Mouse (Mus musculus) MEL (cell line): ENCODE results near the gene Crb3. TPM values are rescaled to one million over a fixed set of nuclear protein-coding genes. Genes with fewer than 3 reads are reported as not detected.

Experiments
- DNase-seq: peaks from one replicate; pipeline ENCODE4 v3.0.0; 2011; ENCODE audit warnings: low read depth, low spot score
- H3K27ac ChIP-seq: 2 replicates; pipeline ENCODE4 v1.5.1; 2012; ENCODE audit warnings: low read depth, mild to moderate bottlenecking, control low read depth, low read length, moderate library complexity; ENCODE audit not compliant: control insufficient read depth
- H3K27me3 ChIP-seq, 2 experiments: fragments of 150-350 bp in 1 of 2; sonication (generic) in 1 of 2; 2 replicates each; pipeline ENCODE4 v1.6.1; 2012; ENCODE audit warnings: low read length in 2 of 2, mild to moderate bottlenecking in 2 of 2, improper control_type of control experiment in 1 of 2, moderate library complexity in 1 of 2; ENCODE audit not compliant: insufficient read depth in 2 of 2, control insufficient read depth in 1 of 2
- H3K36me3 ChIP-seq, 2 experiments: 2 replicates each; pipeline ENCODE4 v1.6.1; 2012 to 2014; ENCODE audit warnings: low read length in 2 of 2, improper control_type of control experiment in 1 of 2, inconsistent platforms in 1 of 2, mild to moderate bottlenecking in 1 of 2; ENCODE audit not compliant: insufficient read depth in 2 of 2, control insufficient read depth in 1 of 2
- H3K4me1 ChIP-seq, 2 experiments: fragments of 150-350 bp in 1 of 2; sonication (generic) in 1 of 2; 2 replicates each; pipeline ENCODE4 v1.6.1; 2012; ENCODE audit warnings: low read length in 2 of 2, improper control_type of control experiment in 1 of 2, mild to moderate bottlenecking in 1 of 2; ENCODE audit not compliant: insufficient read depth in 2 of 2, control insufficient read depth in 1 of 2
- H3K4me3 ChIP-seq, 2 experiments: fragments of 150-350 bp in 1 of 2; sonication (generic) in 1 of 2; 2 replicates each; pipeline ENCODE4 v1.5.1; 2012; ENCODE audit warnings: low read depth in 2 of 2, low read length in 2 of 2, mild to moderate bottlenecking in 2 of 2, moderate library complexity in 2 of 2, control low read depth in 1 of 2, improper control_type of control experiment in 1 of 2; ENCODE audit not compliant: control insufficient read depth in 1 of 2, insufficient read depth in 1 of 2
- H3K79me2 ChIP-seq: 2 replicates; pipeline ENCODE4 v1.6.1; 2012; ENCODE audit warnings: mild to moderate bottlenecking, low read length, moderate library complexity; ENCODE audit not compliant: control insufficient read depth, poor library complexity, insufficient read depth
- H3K9ac ChIP-seq: 2 replicates; pipeline ENCODE4 v1.6.1; 2012; ENCODE audit warnings: low read depth, mild to moderate bottlenecking, control low read depth, low read length, moderate library complexity; ENCODE audit not compliant: control insufficient read depth, poor library complexity, severe bottlenecking
- H3K9me3 ChIP-seq: fragments of 150-350 bp; sonication (generic); replicated peaks from 2 replicates; pipeline ENCODE4 v1.6.1; 2012; ENCODE audit warnings: mild to moderate bottlenecking, low read length, improper control_type of control experiment, moderate library complexity; ENCODE audit not compliant: insufficient read depth
- CHD2 ChIP-seq: IDR thresholded peaks from 2 replicates; pipeline ENCODE4 v1.6.1; 2011; ENCODE audit warnings: low read length, improper control_type of control experiment
- ELF1 ChIP-seq: IDR thresholded peaks from 2 replicates; pipeline ENCODE4 v1.6.1; 2014; ENCODE audit warnings: low read depth, mild to moderate bottlenecking, inconsistent platforms, low read length, improper control_type of control experiment, moderate library complexity
- ETS1 ChIP-seq: IDR thresholded peaks from 2 replicates; pipeline ENCODE4 v1.6.1; 2012; ENCODE audit warnings: low read depth, mild to moderate bottlenecking, inconsistent platforms, low read length, improper control_type of control experiment, moderate library complexity
- GATA1 ChIP-seq: IDR thresholded peaks from 2 replicates; pipeline ENCODE4 v1.6.1; 2011; ENCODE audit warnings: low read depth, low read length, improper control_type of control experiment
- HCFC1 ChIP-seq: IDR thresholded peaks from 2 replicates; pipeline ENCODE4 v1.6.1; 2012; ENCODE audit warnings: low read depth, mild to moderate bottlenecking, inconsistent platforms, low read length, improper control_type of control experiment, moderate library complexity
- KAT2A ChIP-seq: conservative IDR thresholded peaks from 2 replicates; pipeline ENCODE4 v1.6.1; 2012; ENCODE audit warnings: low read depth, low read length, improper control_type of control experiment, inconsistent platforms
- MAFK ChIP-seq: IDR thresholded peaks from 2 replicates; pipeline ENCODE4 v1.6.1; 2011; ENCODE audit warnings: low read depth, mild to moderate bottlenecking, low read length, improper control_type of control experiment, borderline replicate concordance
- MAX ChIP-seq: IDR thresholded peaks from 2 replicates; pipeline ENCODE4 v1.6.1; 2011; ENCODE audit warnings: low read length, improper control_type of control experiment
- MAZ ChIP-seq: IDR thresholded peaks from 2 replicates; pipeline ENCODE4 v1.6.1; 2012; ENCODE audit warnings: low read depth, mild to moderate bottlenecking, inconsistent platforms, low read length, improper control_type of control experiment
- MEF2A ChIP-seq: IDR thresholded peaks from 2 replicates; pipeline ENCODE4 v1.6.1; 2014; ENCODE audit warnings: low read depth, mild to moderate bottlenecking, inconsistent platforms, low read length, improper control_type of control experiment; ENCODE audit not compliant: poor library complexity, insufficient replicate concordance, severe bottlenecking; ENCODE audit errors: extremely low read depth
- NELFE ChIP-seq: IDR thresholded peaks from 2 replicates; pipeline ENCODE4 v1.6.1; 2011; ENCODE audit warnings: low read depth, low read length, improper control_type of control experiment
- NRF1 ChIP-seq: IDR thresholded peaks from 2 replicates; pipeline ENCODE4 v1.6.1; 2014; ENCODE audit warnings: low read depth, mild to moderate bottlenecking, inconsistent platforms, low read length, improper control_type of control experiment, moderate library complexity; ENCODE audit not compliant: poor library complexity, insufficient read depth, severe bottlenecking
- POLR2A ChIP-seq, 2 experiments: IDR thresholded peaks; 2 replicates each; pipeline ENCODE4 v1.6.1; 2011 to 2012; ENCODE audit warnings: low read length in 2 of 2, mild to moderate bottlenecking in 2 of 2, control low read depth in 1 of 2, improper control_type of control experiment in 1 of 2, low read depth in 1 of 2, moderate library complexity in 1 of 2; ENCODE audit not compliant: control insufficient read depth in 1 of 2, insufficient read depth in 1 of 2, poor library complexity in 1 of 2
- POLR2AphosphoS2 ChIP-seq: IDR thresholded peaks from 2 replicates; pipeline ENCODE4 v1.6.1; 2011; ENCODE audit warnings: low read length, improper control_type of control experiment
- POLR2AphosphoS5 ChIP-seq: IDR thresholded peaks from 2 replicates; pipeline ENCODE4 v1.6.1; 2012; ENCODE audit warnings: low read depth, borderline replicate concordance, mild to moderate bottlenecking, inconsistent platforms, low read length, moderate library complexity, mixed read lengths
- RCOR1 ChIP-seq: IDR thresholded peaks from 2 replicates; pipeline ENCODE4 v1.6.1; 2012; ENCODE audit warnings: low read depth, mild to moderate bottlenecking, inconsistent platforms, low read length, improper control_type of control experiment
- SIN3A ChIP-seq: IDR thresholded peaks from 2 replicates; pipeline ENCODE4 v1.6.1; 2012; ENCODE audit warnings: low read length, improper control_type of control experiment, inconsistent platforms
- TBP ChIP-seq: IDR thresholded peaks from 2 replicates; pipeline ENCODE4 v1.8.0; 2011; ENCODE audit warnings: low read depth, low read length, improper control_type of control experiment
- TCF12 ChIP-seq: IDR thresholded peaks from 2 replicates; pipeline ENCODE4 v1.6.1; 2014; ENCODE audit warnings: low read depth, mild to moderate bottlenecking, inconsistent platforms, low read length, improper control_type of control experiment, moderate library complexity
- USF1 ChIP-seq: IDR thresholded peaks from 2 replicates; pipeline ENCODE4 v1.6.1; 2014; ENCODE audit warnings: low read depth, mild to moderate bottlenecking, inconsistent platforms, low read length, improper control_type of control experiment, moderate library complexity
- USF2 ChIP-seq, 2 experiments: IDR thresholded peaks; 2 replicates each; pipeline ENCODE4 v1.6.1; 2011 to 2012; ENCODE audit warnings: improper control_type of control experiment in 2 of 2, low read length in 2 of 2, borderline replicate concordance in 1 of 2, inconsistent platforms in 1 of 2, low read depth in 1 of 2, mild to moderate bottlenecking in 1 of 2; ENCODE audit not compliant: insufficient read depth in 1 of 2
- ZNF384 ChIP-seq: IDR thresholded peaks from 2 replicates; pipeline ENCODE4 v1.6.1; 2012; ENCODE audit warnings: low read depth, mild to moderate bottlenecking, inconsistent platforms, low read length, improper control_type of control experiment
- polyA plus RNA-seq, 2 experiments: library from polyadenylated mRNA; stranded (reverse) in 1 of 2; unstranded in 1 of 2; fragments of >175 nt in 1 of 2; fragments of >200 nt in 1 of 2; gene quantifications; 2 replicates each; pipeline versions ENCODE4 v1.2.1 to v1.2.4; 2012; ENCODE audit warnings: low replicate concordance in 2 of 2, low read depth in 1 of 2; ENCODE audit not compliant: insufficient read length in 2 of 2, insufficient read depth in 1 of 2, missing spikeins in 1 of 2
- total RNA-seq: library from RNA; depleted of rRNA; stranded (reverse); fragments of 300-350 nt; gene quantifications from 2 replicates; pipeline ENCODE4 v1.2.3, GENCODE M21; 2012

The Crb3 gene
- total and polyA plus RNA-seq, 3 experiments: 0.19 TPM; not detected in 2

DNA sequence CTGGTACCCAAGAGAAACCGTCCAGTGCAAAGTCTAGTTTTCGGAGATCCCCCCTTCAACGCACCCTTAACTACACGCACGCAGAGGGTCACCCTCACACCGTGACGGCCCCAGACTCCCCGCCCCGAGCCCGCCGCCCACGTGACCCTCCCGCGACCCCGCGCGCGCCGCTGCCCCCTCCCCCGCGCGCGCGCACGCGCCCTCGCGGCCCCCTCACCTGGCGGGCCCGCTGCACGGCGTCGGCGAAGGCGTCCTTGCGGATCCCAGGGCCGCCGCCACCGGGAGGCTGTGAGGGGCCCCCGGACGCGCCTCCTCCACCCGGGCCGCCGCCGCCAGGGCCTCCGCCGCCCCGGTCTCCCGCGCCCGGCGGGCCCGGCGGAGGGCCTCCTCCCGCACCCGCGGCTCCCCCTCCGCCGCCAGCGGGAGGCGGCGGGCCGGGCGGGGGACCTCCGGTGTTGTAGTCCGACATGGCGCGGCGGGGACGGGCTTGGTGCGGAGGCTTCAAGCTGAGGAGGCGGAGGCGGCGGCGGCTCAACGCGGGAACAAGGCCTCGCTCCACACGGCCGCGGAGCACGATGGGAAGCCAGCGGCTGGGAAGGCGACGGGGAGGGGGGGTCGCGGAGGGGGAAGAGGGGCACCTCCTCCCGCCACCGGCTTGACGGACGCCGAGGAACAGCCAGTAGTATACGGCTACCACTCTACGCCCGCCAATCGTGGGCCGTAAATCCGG, 27.8 kb upstream of the Crb3 start, which contains the start of gene Khsrp (continued):
- TF ChIP-seq RCOR1 (no peak), MAFK (no peak), HCFC1 (no peak; the same call in 1 of the 2 replicates)

- H3K36me3 ChIP-seq: peaks cover 2 to 10% of the 10 kb centered on the region in 2 experiments; a peak in 3 of 4 replicates
- peak overlapping the region; percentile 68 for H3K27ac ChIP-seq
- H3K9me3 ChIP-seq: no peaks in the 10 kb centered on the region
- peaks cover 38% of the 10 kb centered on the region for H3K79me2 ChIP-seq
- DNase-seq: peak; percentile 100
- TF ChIP-seq NRF1 (peak; percentile 59), ELF1 (peak; percentile 66; the same call in 1 of the 2 replicates), POLR2AphosphoS2 (peak; percentile 83; the same call in 1 of the 2 replicates), NELFE (peak; percentile 76), SIN3A (0 out of 2 replicates have a peak, but pooled peaks have one; percentile 34), MAZ (no peak), TCF12 (peak; percentile 46; the same call in 1 of the 2 replicates), USF2 (IDR thresholded peaks at IDR 0.05; ENCODE audit: borderline replicate concordance in 1 of 2, insufficient read depth in 1 of 2, low read depth in 1 of 2, low read length in 2 of 2) (peak; percentile 88 to 91), MAX (peak; percentile 94), MEF2A (no peak), RCOR1 (no peak), HCFC1 (peak; percentile 59), TBP (peak; percentile 88), GATA1 (peak; percentile 49), ETS1 (no peak), POLR2AphosphoS5 (peak; percentile 84; the same call in 1 of the 2 replicates), POLR2A (IDR thresholded peaks at IDR 0.05; ENCODE audit: control insufficient read depth in 1 of 2, insufficient read depth in 1 of 2, low read depth in 1 of 2, low read length in 2 of 2, poor library complexity in 1 of 2) (peak; percentile 62 to 96), CHD2 (peak; percentile 93), KAT2A (peak; percentile 22; the same call in 1 of the 2 replicates), USF1 (peak; percentile 100), ZNF384 (no peak)
- H3K27me3 ChIP-seq: no peaks in the 10 kb centered on the region
- H3K9ac ChIP-seq: peak overlapping the region; percentile 83
- H3K4me1 ChIP-seq: peaks cover 0 to 18% of the 10 kb centered on the region in 2 experiments; a peak in 2 of 4 replicates
- peak overlapping the region; percentile 37 to 59 for H3K4me3 ChIP-seq
Measured at GRCm38 (mm10) chr17:57031661-57032420, 27.1 kb upstream of the Crb3 start.
